Mouse (Mus musculus) small intestine, adult 2 months (tissue): ENCODE measurements around the gene Zswim8. TPM values are rescaled to one million over a fixed set of nuclear protein-coding genes. Genes with fewer than 3 reads are reported as not detected.

Experiments
- H3K27ac ChIP-seq: fragments of 200-500 bp; 2 replicates; pipeline ENCODE4 v1.5.1; 2012; ENCODE audit warnings: low read depth, low read length, control low read depth, inconsistent platforms; ENCODE audit not compliant: insufficient read depth
- H3K27me3 ChIP-seq: fragments of 200-500 bp; 2 replicates; pipeline ENCODE4 v1.6.1; 2012; ENCODE audit warnings: mild to moderate bottlenecking, moderate library complexity, low read length, inconsistent platforms; ENCODE audit not compliant: control insufficient read depth, insufficient read depth
- H3K36me3 ChIP-seq: fragments of 200-500 bp; 2 replicates; pipeline ENCODE4 v1.6.1; 2012; ENCODE audit warnings: mild to moderate bottlenecking, low read length, control low read depth, inconsistent platforms; ENCODE audit not compliant: control insufficient read depth, insufficient read depth
- H3K4me1 ChIP-seq: fragments of 200-500 bp; 2 replicates; pipeline ENCODE4 v1.6.1; 2012; ENCODE audit warnings: low read length, inconsistent platforms, mixed read lengths; ENCODE audit not compliant: control insufficient read depth, insufficient read depth, insufficient read length
- H3K4me3 ChIP-seq: fragments of 200-500 bp; 2 replicates; pipeline ENCODE4 v1.5.1; 2012; ENCODE audit warnings: low read depth, mild to moderate bottlenecking, control low read depth, inconsistent platforms, low read length, moderate library complexity
- CTCF ChIP-seq: fragments of 200-500 bp; IDR thresholded peaks from 2 replicates; pipeline ENCODE4 v1.5.1; 2012; ENCODE audit warnings: low read depth, mild to moderate bottlenecking, control low read depth, inconsistent platforms, low read length, moderate library complexity, mixed read lengths; ENCODE audit not compliant: insufficient replicate concordance, insufficient read length; ENCODE audit errors: extremely low read depth
- POLR2A ChIP-seq: fragments of 200-500 bp; IDR thresholded peaks from 2 replicates; pipeline ENCODE4 v1.6.1; 2012; ENCODE audit warnings: low read depth, mild to moderate bottlenecking, control low read depth, inconsistent platforms, low read length, moderate library complexity
- WGBS: fragments of 180-500 bp; shearing (Covaris S2); methylation state at CpG from one replicate; pipeline ENCODE4 v1.1.7; 2018; 5-methylcytosine and 5-hydroxymethylcytosine counted together
- polyA plus RNA-seq: library from polyadenylated mRNA; depleted of rRNA; stranded (reverse); fragments of >200 nt; gene quantifications from 2 replicates; pipeline ENCODE4 v1.2.3, GENCODE M21; 2012; rRNA removed

Zswim8 gene
- polyA plus RNA-seq = 79.0 and 182 TPM in 2 replicates

- TF ChIP-seq CTCF (no peak), POLR2A (peak; percentile 33; the same call in 1 of the 2 replicates)
- peaks cover 15% of the 10 kb centered on the region for H3K36me3 ChIP-seq
- H3K4me1 ChIP-seq = peaks cover 7% of the 10 kb centered on the region; the same call in 1 of the 2 replicates
- H3K4me3 ChIP-seq = peak within 1 kb of the TSS; percentile 71
- H3K27me3 ChIP-seq = no peaks in the 10 kb centered on the region
- peak within 1 kb of the TSS; percentile 57 for H3K27ac ChIP-seq
- WGBS = 1% methylated on average over 80 of the region's 80 CpGs
Observed at GRCm38 (mm10) chr14:20707201-20708190, at the start of gene Zswim8. Gene Zswim8 (plus strand): TSS chr14:20707552.

GRCm38 (mm10) chr14:20658326-20658725 is 49.0 kb upstream of the Zswim8 start:
- TF ChIP-seq CTCF (no peak), POLR2A (no peak)
- 0 out of 2 replicates have a peak, but pooled peaks cover 5% of the 10 kb centered on the region for H3K27me3 ChIP-seq
- H3K36me3 ChIP-seq = no peaks in the 10 kb centered on the region
- no peak overlapping the region for H3K27ac ChIP-seq
- no peak overlapping the region for H3K4me3 ChIP-seq
- peaks cover 5% of the 10 kb centered on the region for H3K4me1 ChIP-seq

- Histone ChIP-seq H3K4me1 (peaks cover 5% of the 10 kb centered on the region), H3K36me3 (no peaks in the 10 kb centered on the region), H3K4me3 (no peak overlapping the region), H3K27ac (no peak overlapping the region), H3K27me3 (0 out of 2 replicates have a peak, but pooled peaks cover 5% of the 10 kb centered on the region)
- WGBS = 89% methylated on average over 6 of the region's 6 CpGs
- TF ChIP-seq POLR2A (no peak), CTCF (no peak)
Observed at GRCm38 (mm10) chr14:20658902-20659301, 48.5 kb upstream of the Zswim8 start.

GRCm38 (mm10) chr14:20659687-20660086 is 47.7 kb upstream of the Zswim8 start:
- 97% methylated on average over 7 of the region's 7 CpGs for WGBS
- TF ChIP-seq POLR2A (no peak), CTCF (no peak)
- H3K4me3 ChIP-seq = no peak overlapping the region
- H3K4me1 ChIP-seq = peaks cover 5% of the 10 kb centered on the region
- no peaks in the 10 kb centered on the region for H3K36me3 ChIP-seq
- H3K27me3 ChIP-seq = 0 out of 2 replicates have a peak, but pooled peaks cover 5% of the 10 kb centered on the region
- no peak overlapping the region for H3K27ac ChIP-seq

GRCm38 (mm10) chr14:20660827-20661660 is 46.3 kb upstream of the Zswim8 start:
- H3K4me1 ChIP-seq = peaks cover 5% of the 10 kb centered on the region
- TF ChIP-seq POLR2A (no peak; the same call in none of the 2 replicates), CTCF (peak; percentile 90)
- H3K27me3 ChIP-seq = 0 out of 2 replicates have a peak, but pooled peaks cover 5% of the 10 kb centered on the region
- H3K4me3 ChIP-seq = peak overlapping the region; percentile 77
- 2% methylated on average over 52 of the region's 52 CpGs for WGBS
- 0 out of 2 replicates have a peak overlapping the region, but pooled peaks have one; percentile 44 for H3K27ac ChIP-seq
- H3K36me3 ChIP-seq = no peaks in the 10 kb centered on the region

GRCm38 (mm10) chr14:20661661-20662331 is 45.6 kb upstream of the Zswim8 start:
- WGBS = 36% methylated on average over 19 of the region's 19 CpGs
- no peak overlapping the region for H3K27ac ChIP-seq
- TF ChIP-seq CTCF (no peak), POLR2A (no peak)
- peak overlapping the region; percentile 77 for H3K4me3 ChIP-seq
- H3K36me3 ChIP-seq = no peaks in the 10 kb centered on the region
- 0 out of 2 replicates have a peak, but pooled peaks cover 5% of the 10 kb centered on the region for H3K27me3 ChIP-seq
- peaks cover 5% of the 10 kb centered on the region for H3K4me1 ChIP-seq
